Mouse (Mus musculus) embryonic facial prominence, embryonic 15.5 days (tissue): ENCODE results near the gene B9d1. TPM values are rescaled to one million over a fixed set of nuclear protein-coding genes. Genes with fewer than 3 reads are reported as not detected.

Experiments
- ATAC-seq: fragments of 200-750 bp; cut with Nextera tagmentation; 2 replicates; pipeline ENCODE4 v1.8.0; 2017; ENCODE audit warnings: low read depth, moderate TSS enrichment; ENCODE audit not compliant: insufficient number of reproducible peaks, low FRiP score, low TSS enrichment
- H3K27ac ChIP-seq: fragments of 300-500 bp; sonication (generic); replicated peaks from 2 replicates; pipeline ENCODE4 v1.5.1; 2015; ENCODE audit warnings: mild to moderate bottlenecking, inconsistent platforms
- H3K27me3 ChIP-seq: fragments of 300-500 bp; sonication (generic); 2 replicates; pipeline ENCODE4 v1.6.1; 2015; ENCODE audit warnings: inconsistent platforms
- H3K36me3 ChIP-seq: fragments of 300-500 bp; sonication (generic); 2 replicates; pipeline ENCODE4 v1.6.1; 2015; ENCODE audit warnings: mild to moderate bottlenecking, inconsistent platforms
- H3K4me1 ChIP-seq: fragments of 300-500 bp; sonication (generic); 2 replicates; pipeline ENCODE4 v1.6.1; 2015; ENCODE audit warnings: inconsistent platforms
- H3K4me2 ChIP-seq: fragments of 300-500 bp; sonication (generic); replicated peaks from 2 replicates; pipeline ENCODE4 v1.6.1; 2015; ENCODE audit warnings: mild to moderate bottlenecking, inconsistent platforms
- H3K4me3 ChIP-seq: fragments of 300-500 bp; sonication (generic); replicated peaks from 2 replicates; pipeline ENCODE4 v1.5.1; 2015; ENCODE audit warnings: mild to moderate bottlenecking, inconsistent platforms
- H3K9ac ChIP-seq: fragments of 300-500 bp; sonication (generic); 2 replicates; pipeline ENCODE4 v1.6.1; 2015; ENCODE audit warnings: inconsistent platforms
- H3K9me3 ChIP-seq: fragments of 300-500 bp; sonication (generic); replicated peaks from 2 replicates; pipeline ENCODE4 v1.6.1; 2016; ENCODE audit warnings: inconsistent platforms
- WGBS: fragments of 180-500 bp; shearing (Covaris S2); methylation state at CpG from one replicate; pipeline ENCODE4 v1.1.7; 2015; 5-methylcytosine and 5-hydroxymethylcytosine counted together
- polyA plus RNA-seq: library from polyadenylated mRNA; unstranded; fragments of >200 nt; fragmentation: Nextera tagmentation; extraction: Ambion mirVana; gene quantifications from 2 replicates; pipeline ENCODE4 v1.2.1, GENCODE M21; 2015

Gene B9d1
- polyA plus RNA-seq, 1 experiment from 2014 or later = 43.7 TPM

GRCm38 (mm10) chr11:61481239-61482090 is 23.5 kb upstream of the B9d1 start:
- no peak overlapping the region for H3K9ac ChIP-seq
- H3K4me1 ChIP-seq = peaks cover 52% of the 10 kb centered on the region
- no peak overlapping the region for H3K4me3 ChIP-seq
- H3K36me3 ChIP-seq = no peaks in the 10 kb centered on the region
- H3K27me3 ChIP-seq = no peaks in the 10 kb centered on the region
- H3K27ac ChIP-seq = no peak overlapping the region
- no peak for ATAC-seq
- WGBS = 57% methylated on average over 9 of the region's 9 CpGs
- no peaks in the 10 kb centered on the region for H3K9me3 ChIP-seq
- no peak overlapping the region for H3K4me2 ChIP-seq

GRCm38 (mm10) chr11:61483226-61483845 is 21.6 kb upstream of the B9d1 start:
- Histone ChIP-seq H3K36me3 (peaks cover 9% of the 10 kb centered on the region; the same call in 1 of the 2 replicates), H3K9ac (no peak overlapping the region), H3K27me3 (no peaks in the 10 kb centered on the region), H3K4me2 (no peak overlapping the region), H3K4me3 (no peak overlapping the region), H3K4me1 (peaks cover 64% of the 10 kb centered on the region), H3K27ac (peak overlapping the region; percentile 97), H3K9me3 (no peaks in the 10 kb centered on the region)
- WGBS = 26% methylated on average over 13 of the region's 13 CpGs
- no peak for ATAC-seq

GRCm38 (mm10) chr11:61484256-61484612 is 20.7 kb upstream of the B9d1 start:
- no peaks in the 10 kb centered on the region for H3K27me3 ChIP-seq
- WGBS = 14% methylated on average over 10 of the region's 10 CpGs
- no peak for ATAC-seq
- peak overlapping the region; percentile 60 for H3K4me2 ChIP-seq
- H3K9ac ChIP-seq = no peak overlapping the region
- H3K4me3 ChIP-seq = peak overlapping the region; percentile 45; the same call in 1 of the 2 replicates
- H3K27ac ChIP-seq = peak overlapping the region; percentile 97
- H3K4me1 ChIP-seq = peaks cover 66% of the 10 kb centered on the region
- peaks cover 18% of the 10 kb centered on the region for H3K36me3 ChIP-seq
- H3K9me3 ChIP-seq = no peaks in the 10 kb centered on the region

GRCm38 (mm10) chr11:61484613-61485540 is 20.1 kb upstream of the B9d1 start, which contains the start of gene Mfap4:
Mfap4 (plus strand) TSS chr11:61485431.
- no peaks in the 10 kb centered on the region for H3K9me3 ChIP-seq
- peaks cover 23% of the 10 kb centered on the region for H3K36me3 ChIP-seq
- H3K4me1 ChIP-seq = peaks cover 72% of the 10 kb centered on the region
- peak within 1 kb of the TSS; percentile 45 for H3K4me3 ChIP-seq
- ATAC-seq = peak; percentile 88
- peak within 1 kb of the TSS; percentile 35 for H3K9ac ChIP-seq
- no peaks in the 10 kb centered on the region for H3K27me3 ChIP-seq
- 9% methylated on average over 20 of the region's 20 CpGs for WGBS
- peak within 1 kb of the TSS; percentile 97 for H3K27ac ChIP-seq
- peak within 1 kb of the TSS; percentile 60 for H3K4me2 ChIP-seq

GRCm38 (mm10) chr11:61485541-61486457 is 19.1 kb upstream of the B9d1 start:
- H3K4me1 ChIP-seq = peaks cover 81% of the 10 kb centered on the region
- peak overlapping the region; percentile 97 for H3K27ac ChIP-seq
- H3K9ac ChIP-seq = peak overlapping the region; percentile 35
- H3K4me2 ChIP-seq = peak overlapping the region; percentile 60
- no peaks in the 10 kb centered on the region for H3K9me3 ChIP-seq
- 26% methylated on average over 22 of the region's 22 CpGs for WGBS
- peaks cover 33% of the 10 kb centered on the region for H3K36me3 ChIP-seq
- H3K4me3 ChIP-seq = peak overlapping the region; percentile 45
- ATAC-seq = no peak
- H3K27me3 ChIP-seq = no peaks in the 10 kb centered on the region

- Histone ChIP-seq H3K27me3 (no peaks in the 10 kb centered on the region), H3K4me1 (peaks cover 82% of the 10 kb centered on the region), H3K9ac (peak overlapping the region; percentile 35; the same call in 1 of the 2 replicates), H3K4me3 (peak overlapping the region; percentile 45), H3K36me3 (peaks cover 41% of the 10 kb centered on the region), H3K9me3 (no peaks in the 10 kb centered on the region), H3K4me2 (peak overlapping the region; percentile 60), H3K27ac (peak overlapping the region; percentile 97)
- WGBS = 82% methylated on average over 14 of the region's 14 CpGs
- no peak for ATAC-seq
Measured at GRCm38 (mm10) chr11:61486458-61487219, 18.3 kb upstream of the B9d1 start.

GRCm38 (mm10) chr11:61487401-61487800 is 17.5 kb upstream of the B9d1 start:
- peak overlapping the region; percentile 51; the same call in 1 of the 2 replicates for H3K27ac ChIP-seq
- no peaks in the 10 kb centered on the region for H3K9me3 ChIP-seq
- H3K27me3 ChIP-seq = no peaks in the 10 kb centered on the region
- no peak overlapping the region for H3K9ac ChIP-seq
- WGBS = 32% methylated on average over 2 of the region's 2 CpGs
- peaks cover 78% of the 10 kb centered on the region for H3K4me1 ChIP-seq
- H3K36me3 ChIP-seq = peaks cover 49% of the 10 kb centered on the region
- H3K4me3 ChIP-seq = peak overlapping the region; percentile 45
- no peak for ATAC-seq
- peak overlapping the region; percentile 60 for H3K4me2 ChIP-seq

GRCm38 (mm10) chr11:61487936-61488335 is 17.0 kb upstream of the B9d1 start:
- Histone ChIP-seq H3K9ac (no peak overlapping the region), H3K4me2 (peak overlapping the region; percentile 60; the same call in 1 of the 2 replicates), H3K4me3 (peak overlapping the region; percentile 45; the same call in 1 of the 2 replicates)

GRCm38 (mm10) chr11:61489085-61489484 is 15.9 kb upstream of the B9d1 start:
- 0 out of 2 replicates have a peak overlapping the region, but pooled peaks have one; percentile 4 for H3K27ac ChIP-seq
- H3K9ac ChIP-seq = no peak overlapping the region
- H3K4me1 ChIP-seq = peaks cover 78% of the 10 kb centered on the region
- 81% methylated on average over 2 of the region's 2 CpGs for WGBS
- H3K9me3 ChIP-seq = no peaks in the 10 kb centered on the region
- no peak for ATAC-seq
- H3K4me3 ChIP-seq = no peak overlapping the region
- H3K36me3 ChIP-seq = peaks cover 51% of the 10 kb centered on the region
- H3K4me2 ChIP-seq = no peak overlapping the region
- no peaks in the 10 kb centered on the region for H3K27me3 ChIP-seq

More at GRCm38 (mm10) chr11:61487936-61488335, 17.0 kb upstream of the B9d1 start:
- H3K27me3 ChIP-seq = no peaks in the 10 kb centered on the region
- H3K27ac ChIP-seq = peak overlapping the region; percentile 51; the same call in 1 of the 2 replicates
- peaks cover 83% of the 10 kb centered on the region for H3K4me1 ChIP-seq
- 73% methylated on average over 7 of the region's 7 CpGs for WGBS
- ATAC-seq = no peak
- peaks cover 51% of the 10 kb centered on the region for H3K36me3 ChIP-seq
- H3K9me3 ChIP-seq = no peaks in the 10 kb centered on the region
